Mouse (Mus musculus) liver, embryonic 14.5 days (tissue): ENCODE data around the gene Cfap46.

Experiments
- CTCF ChIP-seq: IDR thresholded peaks from 2 replicates; pipeline ENCODE4 v1.5.1; 2016; ENCODE audit warnings: antibody characterized with exemption, low read depth, control low read depth
- EP300 ChIP-seq: IDR thresholded peaks from 2 replicates; pipeline ENCODE4 v1.6.1; 2016; ENCODE audit warnings: antibody characterized with exemption, low read depth

DNA sequence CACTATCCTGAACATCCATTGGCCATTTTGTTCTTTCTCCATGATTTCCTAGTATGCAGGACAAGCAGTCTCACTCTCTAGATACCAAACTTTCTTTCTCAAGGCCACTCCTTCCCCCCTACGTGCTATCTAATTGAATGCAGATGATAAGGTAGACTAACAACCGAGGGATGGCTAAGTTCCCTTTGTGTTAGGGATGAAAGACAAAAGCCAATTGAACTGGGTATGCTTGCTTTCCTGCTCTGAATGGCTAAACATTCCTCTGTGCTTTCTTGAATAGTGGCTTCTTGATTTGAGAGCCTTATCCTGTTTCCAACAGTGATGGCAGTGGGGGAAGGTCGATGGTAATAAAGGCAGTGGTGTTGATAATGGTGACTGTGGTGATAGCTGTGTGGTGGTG lies 43.5 kb upstream of the Cfap46 start:
- no peak for TF ChIP-seq CTCF
- no peak for TF ChIP-seq EP300
